Mouse (Mus musculus) neural tube, embryonic 11.5 days (tissue): ENCODE data around the gene Lcp2. TPM values are rescaled to one million over a fixed set of nuclear protein-coding genes. Genes with fewer than 3 reads are reported as not detected.

Experiments
- ATAC-seq: fragments of 200-750 bp; cut with Nextera tagmentation; 2 replicates; pipeline ENCODE4 v1.8.0; 2017; ENCODE audit warnings: moderate number of reproducible peaks, mild to moderate bottlenecking, moderate TSS enrichment, moderate library complexity; ENCODE audit not compliant: insufficient read depth, low FRiP score, low TSS enrichment
- DNase-seq: peaks from one replicate; pipeline ENCODE4 v3.0.0-alpha.2; 2015; ENCODE audit warnings: low spot score
- H3K27ac ChIP-seq: fragments of 300-500 bp; sonication (generic); 2 replicates; pipeline ENCODE4 v1.5.1; 2014; ENCODE audit warnings: low read depth, mild to moderate bottlenecking, low read length
- H3K27me3 ChIP-seq: fragments of 300-500 bp; sonication (generic); 2 replicates; pipeline ENCODE4 v1.6.1; 2014; ENCODE audit warnings: mild to moderate bottlenecking, low read length, mixed read lengths; ENCODE audit not compliant: control insufficient read depth, insufficient read depth
- H3K36me3 ChIP-seq: fragments of 300-500 bp; sonication (generic); 2 replicates; pipeline ENCODE4 v1.6.1; 2014; ENCODE audit warnings: mild to moderate bottlenecking, low read length, moderate library complexity, mixed read lengths; ENCODE audit not compliant: control insufficient read depth, insufficient read depth
- H3K4me1 ChIP-seq: fragments of 300-500 bp; sonication (generic); 2 replicates; pipeline ENCODE4 v1.6.1; 2014; ENCODE audit warnings: low read length, mixed read lengths; ENCODE audit not compliant: control insufficient read depth, insufficient read depth
- H3K4me2 ChIP-seq: fragments of 300-500 bp; sonication (generic); 2 replicates; pipeline ENCODE4 v1.6.1; 2014; ENCODE audit warnings: low read depth, mild to moderate bottlenecking, moderate library complexity
- H3K4me3 ChIP-seq: fragments of 300-500 bp; sonication (generic); 2 replicates; pipeline ENCODE4 v1.5.1; 2014; ENCODE audit warnings: low read depth, low read length
- H3K9ac ChIP-seq: fragments of 300-500 bp; sonication (generic); 2 replicates; pipeline ENCODE4 v1.6.1; 2014; ENCODE audit warnings: mild to moderate bottlenecking, low read length
- H3K9me3 ChIP-seq: fragments of 300-500 bp; sonication (generic); 2 replicates; pipeline ENCODE4 v1.6.1; 2016; ENCODE audit warnings: low read length; ENCODE audit not compliant: control insufficient read depth
- WGBS: fragments of 180-500 bp; shearing (Covaris S2); extraction: QIAGEN DNeasy Blood & Tissue Kit; methylation state at CpG from one replicate; pipeline ENCODE4 v1.1.7; 2014; 5-methylcytosine and 5-hydroxymethylcytosine counted together
- polyA plus RNA-seq: library from polyadenylated mRNA; unstranded; fragments of >200 nt; fragmentation: Nextera tagmentation; extraction: Ambion mirVana; gene quantifications from 2 replicates; pipeline ENCODE4 v1.2.1, GENCODE M21; 2014

The Lcp2 gene
- polyA plus RNA-seq, 1 experiment from 2014 or later, result 2.2 TPM

GRCm38 (mm10) chr11:34053031-34053818, 6.5 kb downstream of the Lcp2 start:
- Histone ChIP-seq H3K27ac (no peak overlapping the region), H3K4me1 (no peaks in the 10 kb centered on the region), H3K9me3 (no peaks in the 10 kb centered on the region), H3K4me3 (no peak overlapping the region), H3K36me3 (no peaks in the 10 kb centered on the region), H3K9ac (no peak overlapping the region), H3K4me2 (no peak overlapping the region), H3K27me3 (no peaks in the 10 kb centered on the region)
- DNase-seq (no peak), ATAC-seq (no peak)
- 83% methylated on average over 6 of the region's 6 CpGs for WGBS

- Histone ChIP-seq H3K4me2 (no peak overlapping the region), H3K27ac (no peak overlapping the region), H3K4me1 (no peaks in the 10 kb centered on the region), H3K27me3 (no peaks in the 10 kb centered on the region), H3K36me3 (no peaks in the 10 kb centered on the region), H3K9ac (no peak overlapping the region), H3K9me3 (no peaks in the 10 kb centered on the region), H3K4me3 (no peak overlapping the region)
- 82% methylated on average over 7 of the region's 7 CpGs for WGBS
- no peak for ATAC-seq
- DNase-seq, result no peak
Observed at GRCm38 (mm10) chr11:34054031-34054727, 7.5 kb downstream of the Lcp2 start.

DNA sequence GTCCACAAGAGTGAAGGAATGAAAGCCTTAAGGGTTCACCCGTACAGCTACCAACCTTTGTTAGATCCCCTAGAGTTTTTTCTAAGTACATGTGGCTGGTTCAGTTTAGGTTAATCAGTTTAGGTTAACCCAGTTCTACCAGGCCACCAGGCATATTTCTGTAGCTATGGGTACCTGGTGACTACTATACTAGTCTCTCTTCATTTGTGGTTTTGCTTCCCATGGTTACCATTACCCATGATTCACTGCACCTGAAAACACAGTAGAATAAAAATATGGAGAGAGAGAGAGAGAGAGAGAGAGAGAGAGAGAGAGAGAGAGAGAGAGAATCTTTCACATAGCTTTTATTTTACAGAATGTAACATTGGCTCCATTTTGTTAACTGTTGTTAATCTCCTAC, 10.0 kb downstream of the Lcp2 start:
- no peak overlapping the region for H3K4me2 ChIP-seq
- no peak overlapping the region for H3K9ac ChIP-seq
- WGBS, result 89% methylated on average over 1 of the region's 1 CpGs
- no peaks in the 10 kb centered on the region for H3K4me1 ChIP-seq
- no peak for ATAC-seq
- no peaks in the 10 kb centered on the region for H3K27me3 ChIP-seq
- H3K36me3 ChIP-seq, result no peaks in the 10 kb centered on the region
- H3K9me3 ChIP-seq, result no peaks in the 10 kb centered on the region
- H3K4me3 ChIP-seq, result no peak overlapping the region
- H3K27ac ChIP-seq, result no peak overlapping the region
- no peak for DNase-seq

DNA sequence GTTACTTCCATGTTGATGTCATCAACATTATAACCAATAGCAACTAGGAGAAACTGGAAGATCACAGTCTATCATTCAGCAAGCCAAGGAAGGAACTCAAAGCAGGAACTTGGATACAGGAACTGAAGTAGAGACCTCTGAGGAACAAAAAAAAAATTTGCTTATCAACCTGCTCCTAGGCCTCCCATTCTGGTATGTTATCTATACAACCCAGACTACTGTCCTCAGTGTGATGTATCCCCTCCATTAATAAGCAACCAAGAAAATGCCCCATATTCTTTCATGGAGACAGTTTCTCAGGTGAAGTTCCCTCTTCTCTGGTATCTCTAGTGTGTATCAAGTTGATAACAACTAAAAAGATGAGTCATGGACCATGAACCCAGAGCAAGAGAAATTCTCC, 11.6 kb downstream of the Lcp2 start:
- Histone ChIP-seq H3K4me2 (no peak overlapping the region), H3K4me3 (no peak overlapping the region), H3K27ac (no peak overlapping the region), H3K36me3 (no peaks in the 10 kb centered on the region), H3K27me3 (no peaks in the 10 kb centered on the region), H3K9me3 (no peaks in the 10 kb centered on the region), H3K4me1 (no peaks in the 10 kb centered on the region), H3K9ac (no peak overlapping the region)
- DNase-seq (no peak), ATAC-seq (no peak)

GRCm38 (mm10) chr11:34058960-34059359, 12.2 kb downstream of the Lcp2 start:
- no peak overlapping the region for H3K9ac ChIP-seq
- WGBS, result 91% methylated on average over 6 of the region's 6 CpGs
- no peak for ATAC-seq
- no peaks in the 10 kb centered on the region for H3K36me3 ChIP-seq
- H3K4me1 ChIP-seq, result no peaks in the 10 kb centered on the region
- H3K4me2 ChIP-seq, result no peak overlapping the region
- H3K27ac ChIP-seq, result no peak overlapping the region
- no peaks in the 10 kb centered on the region for H3K27me3 ChIP-seq
- DNase-seq, result no peak
- H3K4me3 ChIP-seq, result no peak overlapping the region
- H3K9me3 ChIP-seq, result no peaks in the 10 kb centered on the region

GRCm38 (mm10) chr11:34061740-34062139, 15.0 kb downstream of the Lcp2 start:
- H3K36me3 ChIP-seq, result no peaks in the 10 kb centered on the region
- no peaks in the 10 kb centered on the region for H3K4me1 ChIP-seq
- no peak overlapping the region for H3K27ac ChIP-seq
- no peak overlapping the region for H3K9ac ChIP-seq
- no peak for DNase-seq
- no peak overlapping the region for H3K4me2 ChIP-seq
- no peaks in the 10 kb centered on the region for H3K9me3 ChIP-seq
- 84% methylated on average over 6 of the region's 6 CpGs for WGBS
- no peak overlapping the region for H3K4me3 ChIP-seq
- H3K27me3 ChIP-seq, result no peaks in the 10 kb centered on the region
- no peak for ATAC-seq

DNA sequence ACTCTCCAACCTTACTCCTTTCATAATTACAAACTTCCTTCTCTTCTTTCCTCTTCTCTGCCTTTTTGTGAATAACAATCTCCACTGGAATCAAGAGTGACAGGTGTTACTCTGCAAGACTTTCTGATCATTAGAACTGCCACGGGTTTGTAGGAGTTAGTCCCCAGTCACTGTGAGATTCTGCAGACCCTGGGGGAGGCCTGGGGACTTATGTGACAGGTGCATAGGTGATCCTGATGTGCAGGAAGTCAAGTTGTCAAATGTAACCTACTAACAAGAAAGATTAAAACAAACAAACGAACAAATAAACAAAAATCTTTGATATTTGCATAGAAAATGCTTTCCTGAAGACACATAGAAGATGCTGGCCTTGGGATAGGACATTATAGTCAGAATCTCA, 16.5 kb downstream of the Lcp2 start:
- 71% methylated on average over 2 of the region's 2 CpGs for WGBS
- no peaks in the 10 kb centered on the region for H3K27me3 ChIP-seq
- no peaks in the 10 kb centered on the region for H3K9me3 ChIP-seq
- no peak overlapping the region for H3K4me2 ChIP-seq
- no peak overlapping the region for H3K27ac ChIP-seq
- H3K4me1 ChIP-seq, result no peaks in the 10 kb centered on the region
- no peak for DNase-seq
- no peaks in the 10 kb centered on the region for H3K36me3 ChIP-seq
- H3K4me3 ChIP-seq, result no peak overlapping the region
- ATAC-seq, result no peak
- no peak overlapping the region for H3K9ac ChIP-seq

DNA sequence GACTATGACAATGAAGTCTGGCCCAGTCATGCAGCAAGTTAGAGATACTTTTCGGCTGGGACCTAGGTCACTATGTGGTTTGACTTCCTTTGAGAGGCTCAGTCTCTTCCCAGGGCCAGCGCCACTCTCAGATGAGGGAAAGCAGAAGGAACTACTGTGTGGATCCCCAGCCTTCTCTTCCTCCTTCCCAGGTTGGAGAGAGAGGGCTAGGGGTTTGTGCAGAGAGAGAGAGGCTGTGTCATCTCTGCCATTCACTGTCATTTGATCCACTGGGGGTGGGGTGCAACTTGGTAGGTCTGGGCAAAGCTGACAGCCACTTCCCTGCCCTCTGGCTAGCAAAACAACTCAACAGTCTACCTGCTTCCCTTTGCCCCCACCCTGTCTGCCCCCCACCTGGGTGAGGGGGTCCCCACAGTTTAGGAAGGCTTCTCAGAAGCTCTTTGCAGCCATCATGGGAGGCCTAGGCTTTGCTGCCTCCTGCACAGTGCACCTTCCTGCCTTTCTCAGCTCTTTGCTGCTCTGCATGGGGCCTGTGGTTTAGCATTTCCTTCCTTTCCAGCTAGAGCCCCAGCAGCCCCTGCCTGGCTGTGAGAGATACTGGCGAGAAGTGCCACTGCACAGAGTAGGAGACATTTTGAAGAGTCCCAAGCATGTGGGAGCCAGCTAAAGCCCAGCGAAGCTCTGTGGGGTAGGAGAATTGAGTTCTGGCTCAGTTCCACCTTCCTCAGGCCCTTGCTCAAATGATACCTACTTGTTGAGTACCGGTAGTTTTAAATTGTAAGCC, 17.2 kb downstream of the Lcp2 start:
- Histone ChIP-seq H3K9ac (no peak overlapping the region), H3K4me1 (no peaks in the 10 kb centered on the region), H3K4me2 (no peak overlapping the region), H3K27ac (no peak overlapping the region), H3K9me3 (no peaks in the 10 kb centered on the region), H3K27me3 (no peaks in the 10 kb centered on the region), H3K4me3 (no peak overlapping the region), H3K36me3 (no peaks in the 10 kb centered on the region)
- no peak for DNase-seq
- ATAC-seq, result no peak
- WGBS, result 58% methylated on average over 5 of the region's 5 CpGs
